18 mouse cellular contexts compared by ENCODE assay signal in the genomic region with DNA sequence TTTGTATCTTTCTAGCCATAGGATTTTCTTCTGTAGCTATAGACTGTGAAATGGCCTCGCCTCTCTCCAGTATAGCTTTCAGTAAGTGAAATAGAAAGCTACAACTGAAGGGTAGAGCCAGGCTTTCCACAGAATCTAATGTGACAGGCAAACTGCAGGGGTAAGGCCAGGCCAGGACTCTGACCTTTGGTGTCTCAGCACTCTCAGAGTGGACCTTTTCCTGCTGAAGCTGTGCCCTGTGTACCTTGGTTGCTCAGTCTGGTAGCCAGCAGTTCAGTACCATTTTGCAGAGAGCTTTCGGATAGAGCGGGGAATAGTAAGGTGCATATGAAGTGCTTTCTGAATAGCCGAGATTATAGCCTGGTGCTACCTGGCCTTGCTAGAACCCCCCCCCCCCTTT. TPM values are rescaled to one million over a fixed set of nuclear protein-coding genes. Genes with fewer than 3 reads are reported as not detected.
DNase-seq lines count a peak whose midpoint lies in the region; ATAC-seq and TF ChIP-seq lines count a peak whose summit lies in the region.
"Had no signal": no experiment of that assay in that cellular context is flagged by ENCODE, and none has a peak within 500 bp of the region (broad histone marks: within the 10 kb centered on the region; RNA-seq: fewer than 3 reads in every experiment).

No protein-coding gene starts in this region.

- peaks cover 3% of the 10 kb centered on the region; the same call in 1 of the 2 replicates for H3K9me3 ChIP-seq in heart, embryonic 10.5 days
- no peaks in the 10 kb centered on the region for H3K9me3 ChIP-seq in intestine, postnatal 0 days (ENCODE audit: control insufficient read depth)
- 0 out of 2 replicates have a peak, but pooled peaks cover 5% of the 10 kb centered on the region for H3K9me3 ChIP-seq in liver, postnatal 0 days (ENCODE audit: low read length)
- peaks cover 15% of the 10 kb centered on the region for H3K9me3 ChIP-seq in midbrain, embryonic 10.5 days (replicated peaks)

- H3K9ac ChIP-seq in intestine, postnatal 0 days (ENCODE audit: low read depth, low read length) = no peak overlapping the region
- no peak overlapping the region for H3K9ac ChIP-seq in liver, postnatal 0 days (replicated peaks)
- H3K9ac ChIP-seq: neural tube, embryonic 13.5 days had no signal

- H3K36me3 ChIP-seq in heart, embryonic 10.5 days = peaks cover 43% of the 10 kb centered on the region
- no peaks in the 10 kb centered on the region for H3K36me3 ChIP-seq in intestine, postnatal 0 days (ENCODE audit: control insufficient read depth, insufficient read depth)
- H3K36me3 ChIP-seq in liver, postnatal 0 days (replicated peaks; ENCODE audit: insufficient read depth, low read length) = no peaks in the 10 kb centered on the region
- peaks cover 18% of the 10 kb centered on the region; the same call in 1 of the 2 replicates for H3K36me3 ChIP-seq in midbrain, embryonic 10.5 days
- H3K36me3 ChIP-seq: G1E had no signal

- H3K4me2 ChIP-seq in intestine, postnatal 0 days (replicated peaks; ENCODE audit: low read depth) = no peak overlapping the region
- peak overlapping the region; percentile 43 for H3K4me2 ChIP-seq in liver, postnatal 0 days (ENCODE audit: low read depth, low read length)
- H3K4me2 ChIP-seq: neural tube, embryonic 13.5 days had no signal

- H3K27ac ChIP-seq in heart, embryonic 10.5 days = no peak overlapping the region
- 0 out of 2 replicates have a peak overlapping the region, but pooled peaks have one; percentile 28 for H3K27ac ChIP-seq in intestine, postnatal 0 days (ENCODE audit: low read depth, low read length)
- peak overlapping the region; percentile 68 for H3K27ac ChIP-seq in liver, postnatal 0 days (ENCODE audit: low read depth)
- no peak overlapping the region for H3K27ac ChIP-seq in cerebellum, adult 2 months (ENCODE audit: insufficient read depth, low read length)
- H3K27ac ChIP-seq in midbrain, embryonic 10.5 days (replicated peaks) = no peak overlapping the region
- H3K27ac ChIP-seq: embryonic facial prominence, embryonic 10.5 days; neural tube, embryonic 13.5 days had no signal

- H3K4me1 ChIP-seq in heart, embryonic 10.5 days = peaks cover 22% of the 10 kb centered on the region
- H3K4me1 ChIP-seq in intestine, postnatal 0 days (replicated peaks; ENCODE audit: control insufficient read depth, insufficient read depth, low read length) = peaks cover 6% of the 10 kb centered on the region
- H3K4me1 ChIP-seq in liver, postnatal 0 days (ENCODE audit: insufficient read depth) = peaks cover 11% of the 10 kb centered on the region
- H3K4me1 ChIP-seq in cerebellum, adult 2 months (ENCODE audit: control insufficient read depth, insufficient read depth, low read length) = peaks cover 4% of the 10 kb centered on the region; the same call in 1 of the 2 replicates
- H3K4me1 ChIP-seq in midbrain, embryonic 10.5 days = no peaks in the 10 kb centered on the region

- peak; percentile 42 for DNase-seq in heart, embryonic 10.5 days (ENCODE audit: low spot score)
- DNase-seq in heart, postnatal 4 days = no peak
- DNase-seq in kidney, postnatal 25 days = peak; percentile 62 to 81
- no peak for DNase-seq in liver, postnatal 0 days
- DNase-seq in cerebellum, adult 2 months = no peak
- no peak for DNase-seq in urinary bladder, postnatal 10 days (ENCODE audit: low spot score)
- no peak for DNase-seq in midbrain, embryonic 10.5 days (ENCODE audit: low spot score)
- DNase-seq: adrenal gland, postnatal 36 days; cerebellum, adult 8-10 months; lung, postnatal 14 days; midbrain, embryonic 14.5 days; spleen, adult 18-20 months; thymus, adult 2 months had no signal

- TF ChIP-seq EP300 in liver, postnatal 0 days (IDR thresholded peaks at IDR 0.05; ENCODE audit: low read depth) = no peak

- TF ChIP-seq CTCF in intestine, postnatal 0 days (IDR thresholded peaks at IDR 0.05; ENCODE audit: low read depth) = no peak
- no peak for TF ChIP-seq CTCF in liver, postnatal 0 days (IDR thresholded peaks at IDR 0.05; ENCODE audit: low read depth)
- no peak for TF ChIP-seq CTCF in cerebellum, adult 2 months (IDR thresholded peaks at IDR 0.05; ENCODE audit: borderline replicate concordance, insufficient read depth, low read depth, low read length)

- ATAC-seq in intestine, postnatal 0 days = peak; percentile 68
- ATAC-seq in liver, postnatal 0 days = peak; percentile 76
- ATAC-seq: hindbrain, embryonic 16.5 days had no signal

- 88% methylated on average over 4 of the region's 4 CpGs for WGBS in heart, embryonic 10.5 days
- WGBS in intestine, postnatal 0 days = 85% methylated on average over 4 of the region's 4 CpGs
- 77% methylated on average over 4 of the region's 4 CpGs for whole genome bisulfite sequencing in liver, postnatal 0 days (ENCODE audit: insufficient replicate concordance)
- 98% methylated on average over 4 of the region's 4 CpGs for WGBS in cerebellum, adult 2 months
- 94% methylated on average over 4 of the region's 4 CpGs for WGBS in midbrain, embryonic 10.5 days

- H3K4me3 ChIP-seq in heart, embryonic 10.5 days = no peak overlapping the region
- H3K4me3 ChIP-seq in intestine, postnatal 0 days (ENCODE audit: low read depth, low read length) = no peak overlapping the region
- H3K4me3 ChIP-seq in liver, postnatal 0 days (ENCODE audit: low read depth, low read length) = no peak overlapping the region
- H3K4me3 ChIP-seq in cerebellum, adult 2 months (replicated peaks; ENCODE audit: insufficient read depth, low read depth, low read length) = no peak overlapping the region
- no peak overlapping the region for H3K4me3 ChIP-seq in midbrain, embryonic 10.5 days
- H3K4me3 ChIP-seq: embryonic facial prominence, embryonic 10.5 days; neural tube, embryonic 13.5 days had no signal

- no peak for TF ChIP-seq POLR2A in cerebellum, adult 2 months (IDR thresholded peaks at IDR 0.05; ENCODE audit: borderline replicate concordance, insufficient read depth, low read length)

- no peaks in the 10 kb centered on the region for H3K27me3 ChIP-seq in heart, embryonic 10.5 days (ENCODE audit: insufficient read depth, poor library complexity, severe bottlenecking)
- H3K27me3 ChIP-seq in intestine, postnatal 0 days (replicated peaks; ENCODE audit: control insufficient read depth, insufficient read depth, low read length) = no peaks in the 10 kb centered on the region
- H3K27me3 ChIP-seq in liver, postnatal 0 days (ENCODE audit: insufficient read depth, low read length) = no peaks in the 10 kb centered on the region
- H3K27me3 ChIP-seq in cerebellum, adult 2 months (ENCODE audit: control insufficient read depth, insufficient read depth, low read length) = no peaks in the 10 kb centered on the region
- no peaks in the 10 kb centered on the region for H3K27me3 ChIP-seq in midbrain, embryonic 10.5 days (ENCODE audit: low read depth, poor library complexity, severe bottlenecking)
- H3K27me3 ChIP-seq: neural tube, embryonic 13.5 days had no signal

RNA-seq across cellular contexts. Expression of gene Lpp, which starts 9.5 kb away (rescaled TPM):
- polyA plus RNA-seq in heart, embryonic 10.5 days (2016; fragmentation: Nextera tagmentation; extraction: Ambion mirVana) = 65.1 and 67.2 TPM in 2 replicates
- 10 to 100 TPM; 77.6 to 80.1 TPM for total RNA-seq in heart, postnatal 4 days (2021)
- polyA plus RNA-seq in intestine, postnatal 0 days (2015; fragmentation: Nextera tagmentation; extraction: Ambion mirVana) = 32.8 and 37.5 TPM in 2 replicates
- polyA plus RNA-seq in liver, postnatal 0 days (2015; fragmentation: Nextera tagmentation; extraction: Ambion mirVana) = 9.1 and 10.7 TPM in 2 replicates
- polyA plus RNA-seq in cerebellum, adult 2 months (2012; rRNA removed) = 8.1 and 9.3 TPM in 2 replicates
- polyA plus RNA-seq in midbrain, embryonic 10.5 days (2016; fragmentation: Nextera tagmentation; extraction: Ambion mirVana) = 21.7 and 23.0 TPM in 2 replicates
- polyA plus RNA-seq: G1E had no signal

Comparison
In these comparisons a context has a peak if more than half of its experiments do, and no peak if none do; other contexts are left out.
1. DNase-seq: peak in heart, embryonic 10.5 days (single experiment) and kidney, postnatal 25 days (2 of 2); none in heart, postnatal 4 days (single experiment), liver, postnatal 0 days (single experiment), cerebellum, adult 2 months (0 of 2), urinary bladder, postnatal 10 days (single experiment) and midbrain, embryonic 10.5 days (single experiment).
2. H3K27ac ChIP-seq: peak in intestine, postnatal 0 days (single experiment) and liver, postnatal 0 days (single experiment); none in heart, embryonic 10.5 days (single experiment), cerebellum, adult 2 months (single experiment) and midbrain, embryonic 10.5 days (single experiment).